Mouse (Mus musculus): Measurements from ENCODE around the gene Polm. TPM values are rescaled to one million over a fixed set of nuclear protein-coding genes. Genes with fewer than 3 reads are reported as not detected.
"Not testable (repeated sequence)": the region's sequence is repeated elsewhere in the genome, so short reads cannot be mapped to it uniquely, and the experiment has no call there.

Gene Polm
- polyA plus RNA-seq, 1 experiment from 2014 or later, result 6.5 TPM

- WGBS, result 92% methylated on average over 11 of the region's 11 CpGs
- H3K36me3 ChIP-seq, result peaks cover 32% of the 10 kb centered on the region
- H3K4me2 ChIP-seq, result no peak overlapping the region
- no peaks in the 10 kb centered on the region for H3K27me3 ChIP-seq (replicated peaks)
- H3K27ac ChIP-seq (replicated peaks), result no peak overlapping the region
- H3K4me1 ChIP-seq, result no peaks in the 10 kb centered on the region
- H3K9ac ChIP-seq (replicated peaks), result no peak overlapping the region
- no peak overlapping the region for H3K4me3 ChIP-seq (replicated peaks)
- H3K9me3 ChIP-seq (replicated peaks), result no peaks in the 10 kb centered on the region
- ATAC-seq (ENCODE audit: low FRiP score), result no peak
Measured at GRCm38 (mm10) chr11:5828509-5829191, 9.2 kb downstream of the Polm start.

GRCm38 (mm10) chr11:5827931-5828330, 9.9 kb downstream of the Polm start:
- Histone ChIP-seq H3K9ac (replicated peaks) (no peak overlapping the region), H3K27ac (replicated peaks) (no peak overlapping the region), H3K4me3 (replicated peaks) (no peak overlapping the region), H3K4me1 (no peaks in the 10 kb centered on the region), H3K9me3 (replicated peaks) (no peaks in the 10 kb centered on the region), H3K4me2 (no peak overlapping the region), H3K27me3 (replicated peaks) (no peaks in the 10 kb centered on the region), H3K36me3 (peaks cover 32% of the 10 kb centered on the region)
- no peak for ATAC-seq (ENCODE audit: low FRiP score)
- WGBS, result 96% methylated on average over 5 of the region's 5 CpGs

- no peak overlapping the region for H3K4me3 ChIP-seq (replicated peaks)
- no peaks in the 10 kb centered on the region for H3K4me1 ChIP-seq
- no peak for ATAC-seq (ENCODE audit: low FRiP score)
- H3K9me3 ChIP-seq (replicated peaks), result no peaks in the 10 kb centered on the region
- no peak overlapping the region for H3K9ac ChIP-seq (replicated peaks)
- no peak overlapping the region for H3K4me2 ChIP-seq
- H3K27me3 ChIP-seq (replicated peaks), result no peaks in the 10 kb centered on the region
- peaks cover 20% of the 10 kb centered on the region for H3K36me3 ChIP-seq
- no peak overlapping the region for H3K27ac ChIP-seq (replicated peaks)
Measured at GRCm38 (mm10) chr11:5825432-5825831, 12.4 kb downstream of the Polm start.

- H3K4me2 ChIP-seq, result no peak overlapping the region
- 82% methylated on average over 2 of the region's 2 CpGs for whole genome bisulfite sequencing
- no peaks in the 10 kb centered on the region for H3K27me3 ChIP-seq (replicated peaks)
- no peak overlapping the region for H3K9ac ChIP-seq (replicated peaks)
- H3K4me1 ChIP-seq, result no peaks in the 10 kb centered on the region
- ATAC-seq (ENCODE audit: low FRiP score), result no peak
- no peaks in the 10 kb centered on the region for H3K36me3 ChIP-seq
- H3K4me3 ChIP-seq (replicated peaks), result no peak overlapping the region
- H3K27ac ChIP-seq (replicated peaks), result no peak overlapping the region
- no peaks in the 10 kb centered on the region for H3K9me3 ChIP-seq (replicated peaks)
Measured at GRCm38 (mm10) chr11:5819223-5819622, 18.6 kb downstream of the Polm start.

GRCm38 (mm10) chr11:5813381-5813780, 24.4 kb downstream of the Polm start:
- WGBS, result 78% methylated on average over 10 of the region's 10 CpGs
- Histone ChIP-seq H3K27ac (replicated peaks) (no peak overlapping the region), H3K9me3 (replicated peaks) (no peaks in the 10 kb centered on the region), H3K4me3 (replicated peaks) (no peak overlapping the region), H3K27me3 (replicated peaks) (no peaks in the 10 kb centered on the region), H3K36me3 (no peaks in the 10 kb centered on the region), H3K9ac (replicated peaks) (no peak overlapping the region), H3K4me2 (no peak overlapping the region), H3K4me1 (no peaks in the 10 kb centered on the region)
- no peak for ATAC-seq (ENCODE audit: low FRiP score)

GRCm38 (mm10) chr11:5809487-5809886, 28.3 kb downstream of the Polm start:
- not testable (repeated sequence) for H3K27me3 ChIP-seq (replicated peaks); H3K4me2 ChIP-seq; H3K27ac ChIP-seq (replicated peaks); H3K4me1 ChIP-seq; H3K36me3 ChIP-seq; H3K4me3 ChIP-seq (replicated peaks); H3K9me3 ChIP-seq (replicated peaks); H3K9ac ChIP-seq (replicated peaks); ATAC-seq (ENCODE audit: low FRiP score)
- 92% methylated on average over 4 of the region's 4 CpGs for WGBS

- no peak overlapping the region for H3K27ac ChIP-seq (replicated peaks)
- ATAC-seq (ENCODE audit: low FRiP score), result no peak
- no peak overlapping the region for H3K9ac ChIP-seq (replicated peaks)
- no peaks in the 10 kb centered on the region for H3K36me3 ChIP-seq
- H3K4me2 ChIP-seq, result no peak overlapping the region
- no peak overlapping the region for H3K4me3 ChIP-seq (replicated peaks)
- no peaks in the 10 kb centered on the region for H3K27me3 ChIP-seq (replicated peaks)
- H3K9me3 ChIP-seq (replicated peaks), result no peaks in the 10 kb centered on the region
- no peaks in the 10 kb centered on the region for H3K4me1 ChIP-seq
- 87% methylated on average over 9 of the region's 9 CpGs for WGBS
Measured at GRCm38 (mm10) chr11:5807956-5808355, 29.9 kb downstream of the Polm start.

GRCm38 (mm10) chr11:5805711-5806110, 32.1 kb downstream of the Polm start:
- WGBS, result 89% methylated on average over 3 of the region's 3 CpGs
- ATAC-seq (ENCODE audit: low FRiP score), result no peak
- H3K27ac ChIP-seq (replicated peaks), result no peak overlapping the region
- no peak overlapping the region for H3K4me2 ChIP-seq
- H3K9me3 ChIP-seq (replicated peaks), result no peaks in the 10 kb centered on the region
- H3K4me3 ChIP-seq (replicated peaks), result no peak overlapping the region
- peaks cover 5% of the 10 kb centered on the region for H3K36me3 ChIP-seq
- H3K27me3 ChIP-seq (replicated peaks), result no peaks in the 10 kb centered on the region
- no peak overlapping the region for H3K9ac ChIP-seq (replicated peaks)
- H3K4me1 ChIP-seq, result no peaks in the 10 kb centered on the region

- Histone ChIP-seq H3K36me3 (peaks cover 21% of the 10 kb centered on the region), H3K9ac (replicated peaks) (no peak overlapping the region), H3K27ac (replicated peaks) (no peak overlapping the region), H3K27me3 (replicated peaks) (no peaks in the 10 kb centered on the region), H3K4me1 (no peaks in the 10 kb centered on the region), H3K4me2 (no peak overlapping the region), H3K9me3 (replicated peaks) (no peaks in the 10 kb centered on the region), H3K4me3 (replicated peaks) (no peak overlapping the region)
- no peak for ATAC-seq (ENCODE audit: low FRiP score)
- WGBS, result 74% methylated on average over 5 of the region's 5 CpGs
Measured at GRCm38 (mm10) chr11:5804174-5804573, 33.6 kb downstream of the Polm start.

- no peak within 1 kb of the TSS for H3K9ac ChIP-seq (replicated peaks)
- WGBS, result 48% methylated on average over 8 of the region's 8 CpGs
- H3K27me3 ChIP-seq (replicated peaks), result no peaks in the 10 kb centered on the region
- H3K4me3 ChIP-seq (replicated peaks), result no peak within 1 kb of the TSS
- H3K4me2 ChIP-seq, result no peak within 1 kb of the TSS
- no peaks in the 10 kb centered on the region for H3K9me3 ChIP-seq (replicated peaks)
- 0 out of 2 replicates have a peak, but pooled peaks have one; percentile 21 for ATAC-seq (ENCODE audit: low FRiP score)
- H3K4me1 ChIP-seq, result no peaks in the 10 kb centered on the region
- H3K27ac ChIP-seq (replicated peaks), result no peak within 1 kb of the TSS
- H3K36me3 ChIP-seq, result peaks cover 27% of the 10 kb centered on the region
Measured at GRCm38 (mm10) chr11:5803551-5803981, 34.2 kb downstream of the Polm start, which contains the start of gene Pgam2. Gene Pgam2, minus strand, starts transcription at chr11:5803733.

GRCm38 (mm10) chr11:5802457-5803217, 35.2 kb downstream of the Polm start:
- WGBS, result 79% methylated on average over 8 of the region's 8 CpGs
- Histone ChIP-seq H3K4me3 (replicated peaks) (no peak overlapping the region), H3K27me3 (replicated peaks) (no peaks in the 10 kb centered on the region), H3K4me1 (no peaks in the 10 kb centered on the region), H3K9ac (replicated peaks) (no peak overlapping the region), H3K27ac (replicated peaks) (no peak overlapping the region), H3K4me2 (no peak overlapping the region), H3K36me3 (peaks cover 35% of the 10 kb centered on the region), H3K9me3 (replicated peaks) (no peaks in the 10 kb centered on the region)
- no peak for ATAC-seq (ENCODE audit: low FRiP score)

- Histone ChIP-seq H3K27me3 (replicated peaks) (no peaks in the 10 kb centered on the region), H3K9me3 (replicated peaks) (no peaks in the 10 kb centered on the region), H3K9ac (replicated peaks) (no peak overlapping the region), H3K4me2 (no peak overlapping the region), H3K4me3 (replicated peaks) (no peak overlapping the region), H3K4me1 (no peaks in the 10 kb centered on the region), H3K27ac (replicated peaks) (no peak overlapping the region), H3K36me3 (peaks cover 41% of the 10 kb centered on the region)
- WGBS, result 76% methylated on average over 12 of the region's 12 CpGs
- ATAC-seq (ENCODE audit: low FRiP score), result peak; percentile 33; the same call in 1 of the 2 replicates
Measured at GRCm38 (mm10) chr11:5802005-5802404, 35.8 kb downstream of the Polm start.

All from neural tube, embryonic 15.5 days (tissue).